Mouse (Mus musculus) limb, embryonic 11.5 days (tissue): ENCODE measurements around the gene Trim28. TPM values are rescaled to one million over a fixed set of nuclear protein-coding genes. Genes with fewer than 3 reads are reported as not detected.

Experiments used
- ATAC-seq: fragments of 200-750 bp; cut with Nextera tagmentation; 2 replicates; pipeline ENCODE4 v1.8.0; 2017; ENCODE audit warnings: low read depth; ENCODE audit not compliant: insufficient number of reproducible peaks, low FRiP score, low TSS enrichment
- DNase-seq: peaks from one replicate; pipeline ENCODE4 v3.0.0-alpha.2; 2015; ENCODE audit warnings: low spot score
- H3K27ac ChIP-seq: fragments of 300-500 bp; sonication (generic); replicated peaks from 2 replicates; pipeline ENCODE4 v1.5.1; 2014; ENCODE audit warnings: low read depth, mild to moderate bottlenecking, low read length
- H3K27me3 ChIP-seq: fragments of 300-500 bp; sonication (generic); 2 replicates; pipeline ENCODE4 v1.6.1; 2014; ENCODE audit warnings: mild to moderate bottlenecking, low read length, mixed read lengths; ENCODE audit not compliant: control insufficient read depth, insufficient read depth
- H3K36me3 ChIP-seq: fragments of 300-500 bp; sonication (generic); 2 replicates; pipeline ENCODE4 v1.6.1; 2014; ENCODE audit warnings: mild to moderate bottlenecking, low read length, moderate library complexity, mixed read lengths; ENCODE audit not compliant: control insufficient read depth, insufficient read depth
- H3K4me1 ChIP-seq: fragments of 300-500 bp; sonication (generic); 2 replicates; pipeline ENCODE4 v1.6.1; 2014; ENCODE audit warnings: low read length, mixed read lengths; ENCODE audit not compliant: control insufficient read depth, insufficient read depth
- H3K4me2 ChIP-seq: fragments of 300-500 bp; sonication (generic); 2 replicates; pipeline ENCODE4 v1.6.1; 2014; ENCODE audit warnings: low read depth, mild to moderate bottlenecking, moderate library complexity; ENCODE audit not compliant: severe bottlenecking
- H3K4me3 ChIP-seq: fragments of 300-500 bp; sonication (generic); 2 replicates; pipeline ENCODE4 v1.5.1; 2014; ENCODE audit warnings: low read depth, low read length
- H3K9ac ChIP-seq: fragments of 300-500 bp; sonication (generic); 2 replicates; pipeline ENCODE4 v1.6.1; 2014; ENCODE audit warnings: mild to moderate bottlenecking, low read length
- H3K9me3 ChIP-seq: fragments of 300-500 bp; sonication (generic); 2 replicates; pipeline ENCODE4 v1.6.1; 2016; ENCODE audit warnings: low read length; ENCODE audit not compliant: control insufficient read depth
- WGBS: fragments of 180-500 bp; shearing (Covaris S2); extraction: QIAGEN DNeasy Blood & Tissue Kit; methylation state at CpG from one replicate; pipeline ENCODE4 v1.1.7; 2014; 5-methylcytosine and 5-hydroxymethylcytosine counted together
- polyA plus RNA-seq: library from polyadenylated mRNA; unstranded; fragments of >200 nt; fragmentation: Nextera tagmentation; extraction: Ambion mirVana; gene quantifications from 2 replicates; pipeline ENCODE4 v1.2.1, GENCODE M21; 2014

Gene Trim28
- polyA plus RNA-seq, 1 experiment from 2014 or later = 610 TPM

- WGBS = 83% methylated on average over 10 of the region's 10 CpGs
- Histone ChIP-seq H3K4me1 (peaks cover 9% of the 10 kb centered on the region; the same call in 1 of the 2 replicates), H3K9ac (no peak overlapping the region), H3K36me3 (peaks cover 5% of the 10 kb centered on the region), H3K9me3 (no peaks in the 10 kb centered on the region), H3K4me3 (no peak overlapping the region), H3K27ac (no peak overlapping the region), H3K27me3 (peaks cover 6% of the 10 kb centered on the region), H3K4me2 (no peak overlapping the region)
- DNase-seq (no peak), ATAC-seq (no peak)
These were observed 7.6 kb downstream of the Trim28 start for GRCm38 (mm10) chr7:13006531-13006930.

DNA sequence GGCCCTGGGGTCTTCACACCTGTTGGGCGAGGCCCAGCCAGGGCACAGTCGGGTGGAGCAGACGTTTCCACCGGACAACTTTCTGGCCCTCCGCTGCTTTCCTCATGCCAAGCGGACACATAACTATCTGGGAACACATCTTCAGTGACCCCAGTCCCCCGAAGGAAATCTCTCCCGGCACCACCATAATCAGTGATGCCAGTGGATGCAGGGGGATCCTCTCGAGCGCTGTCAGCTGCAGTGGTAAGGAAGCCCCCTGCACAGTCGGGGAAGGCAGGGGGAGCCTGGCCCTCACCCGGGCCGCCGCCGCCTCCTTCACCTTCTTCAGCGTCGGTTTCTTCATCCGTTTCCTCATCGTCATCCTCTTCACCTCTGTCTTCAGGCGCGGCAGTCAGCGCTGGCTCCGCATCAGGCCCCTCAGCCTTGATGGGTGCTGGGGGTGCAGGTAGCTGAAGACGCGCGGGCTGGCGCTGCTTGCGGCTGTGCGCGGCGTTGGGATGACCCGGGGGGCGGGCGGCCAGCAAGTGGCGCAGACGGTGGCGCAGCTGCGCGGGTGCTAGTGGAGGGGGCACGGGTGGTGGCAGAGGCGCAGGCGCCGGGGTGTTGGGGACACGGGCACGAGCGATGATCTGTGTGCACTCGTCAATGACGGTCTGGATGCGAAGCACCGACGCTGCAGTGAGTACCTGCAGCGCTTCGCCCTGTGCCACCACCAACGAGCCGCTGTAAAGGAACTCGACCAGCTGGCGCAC is 8.6 kb downstream of the Trim28 start:
- peaks cover 6% of the 10 kb centered on the region for H3K27me3 ChIP-seq
- H3K4me3 ChIP-seq = no peak overlapping the region
- H3K9ac ChIP-seq = peak overlapping the region; percentile 17
- H3K27ac ChIP-seq = no peak overlapping the region
- peaks cover 5% of the 10 kb centered on the region for H3K36me3 ChIP-seq
- ATAC-seq (no peak), DNase-seq (no peak)
- H3K9me3 ChIP-seq = no peaks in the 10 kb centered on the region
- peak overlapping the region; percentile 22; the same call in 1 of the 2 replicates for H3K4me2 ChIP-seq
- peaks cover 9% of the 10 kb centered on the region; the same call in 1 of the 2 replicates for H3K4me1 ChIP-seq
- WGBS = 31% methylated on average over 57 of the region's 57 CpGs

- H3K9ac ChIP-seq = peak overlapping the region; percentile 81
- peaks cover 9% of the 10 kb centered on the region; the same call in 1 of the 2 replicates for H3K4me1 ChIP-seq
- H3K27ac ChIP-seq = peak overlapping the region; percentile 95
- H3K9me3 ChIP-seq = no peaks in the 10 kb centered on the region
- DNase-seq (peak; percentile 97), ATAC-seq (peak; percentile 87)
- peaks cover 5% of the 10 kb centered on the region; the same call in 1 of the 2 replicates for H3K36me3 ChIP-seq
- H3K4me3 ChIP-seq = peak overlapping the region; percentile 61
- peaks cover 6% of the 10 kb centered on the region for H3K27me3 ChIP-seq
- WGBS = under 1% methylated on average over 42 of the region's 42 CpGs
- peak overlapping the region; percentile 69 for H3K4me2 ChIP-seq
These were observed 10.5 kb downstream of the Trim28 start for GRCm38 (mm10) chr7:13009143-13010004.

DNA sequence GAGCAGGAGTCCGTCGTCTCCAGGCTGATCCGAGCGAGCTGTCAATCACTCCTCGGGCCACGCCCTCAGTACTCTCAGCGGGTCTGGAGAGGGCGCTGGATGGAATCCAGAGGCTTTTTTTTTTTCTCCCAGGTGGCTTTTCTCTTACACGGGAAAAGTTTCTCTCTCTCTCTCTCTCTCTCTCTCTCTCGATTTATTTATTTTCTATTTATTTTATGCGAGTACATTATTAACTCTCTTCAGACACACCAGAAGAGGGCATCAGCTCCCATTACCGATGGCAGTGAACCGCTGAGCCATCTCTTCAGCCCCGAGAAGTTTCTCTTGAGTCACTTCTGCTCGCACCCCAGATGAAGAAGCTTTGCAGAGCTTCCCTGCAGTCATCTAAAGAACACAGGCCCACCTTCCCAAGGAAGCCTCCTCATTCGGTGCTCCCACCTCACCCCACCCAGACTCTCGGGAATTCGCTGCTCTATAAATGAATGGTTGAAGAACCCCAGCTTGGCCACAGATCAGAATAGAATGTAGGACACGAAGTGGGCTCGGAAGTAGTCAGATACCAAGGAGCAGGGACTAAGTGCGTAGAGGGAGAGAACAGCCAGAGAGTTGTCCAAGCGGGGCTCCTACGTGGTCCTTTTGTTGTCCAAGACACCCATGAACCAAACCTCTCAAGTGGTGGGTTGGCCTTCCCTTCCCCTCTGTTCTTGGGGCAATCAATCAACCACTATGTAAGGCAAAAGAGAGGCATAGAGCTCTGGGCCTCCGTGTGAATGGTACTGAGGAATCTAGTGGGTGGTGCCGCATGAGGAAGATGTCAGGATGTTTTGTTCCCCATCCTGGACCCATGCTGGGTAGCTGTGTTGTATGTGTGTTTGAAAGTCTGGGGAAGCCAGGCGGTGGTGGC is 11.3 kb downstream of the Trim28 start, which contains the start of gene Zbtb45:
Gene Zbtb45 (minus strand): TSS at position 30 of the 904 bp plus-strand sequence.
- Histone ChIP-seq H3K27me3 (peaks cover 6% of the 10 kb centered on the region), H3K9ac (peak within 1 kb of the TSS; percentile 81), H3K9me3 (no peaks in the 10 kb centered on the region), H3K27ac (peak within 1 kb of the TSS; percentile 95), H3K36me3 (peaks cover 5% of the 10 kb centered on the region; the same call in 1 of the 2 replicates), H3K4me1 (peaks cover 9% of the 10 kb centered on the region; the same call in 1 of the 2 replicates), H3K4me3 (peak within 1 kb of the TSS; percentile 61), H3K4me2 (peak within 1 kb of the TSS; percentile 69)
- 18% methylated on average over 26 of the region's 26 CpGs for WGBS
- DNase-seq (peak; percentile 42), ATAC-seq (no peak; the same call in 1 of the 2 replicates)

GRCm38 (mm10) chr7:13013671-13014070 is 14.8 kb downstream of the Trim28 start:
- H3K4me1 ChIP-seq = peaks cover 3% of the 10 kb centered on the region; the same call in 1 of the 2 replicates
- no peak for ATAC-seq
- H3K9me3 ChIP-seq = no peaks in the 10 kb centered on the region
- H3K27ac ChIP-seq = no peak overlapping the region
- 71% methylated on average over 4 of the region's 4 CpGs for WGBS
- no peak overlapping the region for H3K4me2 ChIP-seq
- no peak overlapping the region for H3K4me3 ChIP-seq
- H3K36me3 ChIP-seq = no peaks in the 10 kb centered on the region
- no peak for DNase-seq
- no peaks in the 10 kb centered on the region for H3K27me3 ChIP-seq
- H3K9ac ChIP-seq = no peak overlapping the region

GRCm38 (mm10) chr7:13014275-13014839 is 15.4 kb downstream of the Trim28 start:
- Histone ChIP-seq H3K9ac (no peak overlapping the region), H3K9me3 (no peaks in the 10 kb centered on the region), H3K4me1 (peaks cover 3% of the 10 kb centered on the region; the same call in 1 of the 2 replicates), H3K4me2 (no peak overlapping the region), H3K27ac (no peak overlapping the region), H3K36me3 (no peaks in the 10 kb centered on the region), H3K4me3 (no peak overlapping the region), H3K27me3 (no peaks in the 10 kb centered on the region)
- DNase-seq (peak; percentile 16), ATAC-seq (no peak)
- WGBS = 37% methylated on average over 6 of the region's 6 CpGs

GRCm38 (mm10) chr7:13015217-13015616 is 16.3 kb downstream of the Trim28 start:
- DNase-seq (no peak), ATAC-seq (no peak)

More at GRCm38 (mm10) chr7:13015217-13015616, 16.3 kb downstream of the Trim28 start:
- H3K4me3 ChIP-seq = no peak overlapping the region
- no peak overlapping the region for H3K27ac ChIP-seq
- H3K9me3 ChIP-seq = no peaks in the 10 kb centered on the region
- 86% methylated on average over 1 of the region's 1 CpGs for WGBS
- H3K27me3 ChIP-seq = no peaks in the 10 kb centered on the region
- peaks cover 3% of the 10 kb centered on the region; the same call in 1 of the 2 replicates for H3K4me1 ChIP-seq
- no peaks in the 10 kb centered on the region for H3K36me3 ChIP-seq
- no peak overlapping the region for H3K4me2 ChIP-seq
- H3K9ac ChIP-seq = no peak overlapping the region
